Mouse (Mus musculus) embryonic fibroblast, embryonic 13.5 days (primary cell): ENCODE measurements around the gene Sap30bp.

ENCODE experiments used
- CTCF ChIP-seq: IDR thresholded peaks from 2 replicates; pipeline ENCODE4 v1.5.1; 2011; ENCODE audit warnings: mild to moderate bottlenecking, control low read depth, low read length, moderate library complexity, borderline replicate concordance; ENCODE audit not compliant: insufficient read depth
- POLR2A ChIP-seq: IDR thresholded peaks from 2 replicates; pipeline ENCODE4 v1.6.1; 2011; ENCODE audit warnings: low read depth, mild to moderate bottlenecking, control low read depth, low read length, moderate library complexity

DNA sequence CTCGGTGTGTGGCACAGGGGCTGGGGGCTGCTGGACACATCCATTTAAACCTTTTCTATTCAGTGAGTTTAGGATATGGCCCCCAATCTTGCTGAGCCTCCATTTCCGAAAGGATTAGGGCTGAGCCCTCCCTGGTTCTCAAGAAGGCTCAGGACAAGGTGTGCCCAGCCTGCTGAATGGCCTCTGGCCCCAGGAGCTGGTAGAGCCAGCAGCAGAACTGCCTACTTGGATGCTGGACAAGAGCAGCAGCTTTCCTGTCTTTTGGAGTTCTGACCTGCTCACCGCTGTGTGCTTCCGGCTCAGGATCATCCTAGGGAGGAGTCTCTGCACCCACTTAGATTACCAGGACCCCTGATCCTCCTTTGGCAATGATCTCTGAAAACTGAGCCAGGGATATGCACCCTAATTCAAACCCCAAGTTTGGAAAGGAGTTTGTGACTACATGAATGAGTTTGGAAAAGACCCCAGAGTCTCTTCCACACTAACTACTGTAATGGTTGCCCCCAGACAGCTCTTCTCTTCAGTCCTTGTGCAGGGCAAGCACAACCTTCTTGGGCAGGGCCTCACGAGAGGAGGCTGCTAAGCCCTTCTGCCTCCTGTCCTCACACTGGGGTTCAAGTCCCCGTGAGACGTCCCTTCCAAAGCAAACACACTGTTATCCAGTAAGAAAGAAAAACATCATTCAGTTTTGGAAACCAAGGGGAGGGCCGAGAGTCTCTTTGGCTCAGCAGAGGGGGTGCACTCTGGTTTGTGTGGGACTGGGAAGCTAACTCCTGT lies 32.3 kb upstream of the Sap30bp start:
- no peak for TF ChIP-seq CTCF
- no peak for TF ChIP-seq POLR2A
